Mouse (Mus musculus) forebrain, embryonic 16.5 days (tissue): ENCODE results near the gene Atoh1. TPM values are rescaled to one million over a fixed set of nuclear protein-coding genes. Genes with fewer than 3 reads are reported as not detected.
A peak's percentile ranks its signal among the peaks of the same experiment; 100 is the strongest.

ENCODE experiments used
- ATAC-seq: fragments of 200-750 bp; cut with Nextera tagmentation; 2 replicates; pipeline ENCODE4 v1.8.0; 2017; ENCODE audit warnings: mild to moderate bottlenecking, moderate library complexity
- H3K27ac ChIP-seq: fragments of 300-500 bp; sonication (generic); 2 replicates; pipeline ENCODE4 v1.5.1; 2014; ENCODE audit warnings: low read length, control low read depth
- H3K27me3 ChIP-seq: fragments of 300-500 bp; sonication (generic); replicated peaks from 2 replicates; pipeline ENCODE4 v1.6.1; 2014; ENCODE audit warnings: low read length; ENCODE audit not compliant: control insufficient read depth, insufficient read depth
- H3K36me3 ChIP-seq: fragments of 300-500 bp; sonication (generic); 2 replicates; pipeline ENCODE4 v1.6.1; 2014; ENCODE audit not compliant: control insufficient read depth, insufficient read depth
- H3K4me1 ChIP-seq: fragments of 300-500 bp; sonication (generic); replicated peaks from 2 replicates; pipeline ENCODE4 v1.6.1; 2014; ENCODE audit warnings: low read length; ENCODE audit not compliant: control insufficient read depth, insufficient read depth
- H3K4me2 ChIP-seq: fragments of 300-500 bp; sonication (generic); 2 replicates; pipeline ENCODE4 v1.6.1; 2014; ENCODE audit warnings: mild to moderate bottlenecking, low read length, control low read depth
- H3K4me3 ChIP-seq: fragments of 300-500 bp; sonication (generic); replicated peaks from 2 replicates; pipeline ENCODE4 v1.5.1; 2014; ENCODE audit warnings: mild to moderate bottlenecking, low read length, control low read depth
- H3K9ac ChIP-seq: fragments of 300-500 bp; sonication (generic); replicated peaks from 2 replicates; pipeline ENCODE4 v1.6.1; 2014; ENCODE audit warnings: low read depth, low read length, control low read depth
- H3K9me3 ChIP-seq: fragments of 300-500 bp; sonication (generic); 2 replicates; pipeline ENCODE4 v1.6.1; 2016; ENCODE audit warnings: low read length; ENCODE audit not compliant: control insufficient read depth
- WGBS: fragments of 180-500 bp; shearing (Covaris S2); extraction: QIAGEN DNeasy Blood & Tissue Kit; methylation state at CpG from one replicate; pipeline ENCODE4 v1.1.7; 2014; 5-methylcytosine and 5-hydroxymethylcytosine counted together
- polyA plus RNA-seq: library from polyadenylated mRNA; unstranded; fragments of >200 nt; fragmentation: Nextera tagmentation; extraction: Ambion mirVana; gene quantifications from 2 replicates; pipeline ENCODE4 v1.2.1, GENCODE M21; 2015

Atoh1 gene
- polyA plus RNA-seq, 1 experiment from 2014 or later: not detected

DNA sequence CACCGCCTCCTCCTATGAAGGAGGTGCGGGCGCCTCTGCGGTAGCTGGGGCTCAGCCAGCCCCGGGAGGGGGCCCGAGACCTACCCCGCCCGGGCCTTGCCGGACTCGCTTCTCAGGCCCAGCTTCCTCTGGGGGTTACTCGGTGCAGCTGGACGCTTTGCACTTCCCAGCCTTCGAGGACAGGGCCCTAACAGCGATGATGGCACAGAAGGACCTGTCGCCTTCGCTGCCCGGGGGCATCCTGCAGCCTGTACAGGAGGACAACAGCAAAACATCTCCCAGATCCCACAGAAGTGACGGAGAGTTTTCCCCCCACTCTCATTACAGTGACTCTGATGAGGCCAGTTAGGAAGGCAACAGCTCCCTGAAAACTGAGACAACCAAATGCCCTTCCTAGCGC, 1.1 kb downstream of the Atoh1 start:
- under 1% methylated on average over 19 of the region's 19 CpGs for WGBS
- H3K9ac ChIP-seq: no peak overlapping the region

DNA sequence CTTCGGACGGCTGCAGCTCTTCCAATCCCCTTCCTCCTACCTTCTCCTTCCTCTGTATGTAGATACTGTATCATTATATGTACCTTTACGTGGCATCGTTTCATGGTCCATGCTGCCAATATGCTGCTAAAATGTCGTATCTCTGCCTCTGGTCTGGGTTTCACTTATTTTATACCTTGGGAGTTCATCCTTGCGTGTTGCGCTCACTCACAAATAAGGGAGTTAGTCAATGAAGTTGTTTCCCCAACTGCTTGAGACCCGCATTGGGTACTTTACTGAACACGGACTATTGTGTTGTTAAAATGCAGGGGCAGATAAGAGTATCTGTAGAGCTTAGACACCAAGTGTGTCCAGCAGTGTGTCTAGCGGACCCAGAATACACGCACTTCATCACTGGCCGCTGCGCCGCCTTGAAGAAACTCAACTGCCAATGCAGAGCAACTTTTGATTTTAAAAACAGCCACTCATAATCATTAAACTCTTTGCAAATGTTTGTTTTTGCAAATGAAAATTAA, 1.6 kb downstream of the Atoh1 start:
- no peak for ATAC-seq
- Histone ChIP-seq H3K4me3 (no peak overlapping the region), H3K9ac (no peak overlapping the region), H3K27ac (no peak overlapping the region), H3K36me3 (no peaks in the 10 kb centered on the region), H3K27me3 (peaks cover 69% of the 10 kb centered on the region), H3K4me2 (no peak overlapping the region), H3K9me3 (no peaks in the 10 kb centered on the region), H3K4me1 (peaks cover 38% of the 10 kb centered on the region)
- WGBS: 2% methylated on average over 14 of the region's 14 CpGs

More for the DNA sequence above, 1.1 kb downstream of the Atoh1 start:
- Histone ChIP-seq H3K4me2 (peak overlapping the region; percentile 77), H3K36me3 (no peaks in the 10 kb centered on the region), H3K27me3 (peaks cover 63% of the 10 kb centered on the region), H3K4me1 (peaks cover 38% of the 10 kb centered on the region), H3K27ac (no peak overlapping the region), H3K4me3 (peak overlapping the region; percentile 45), H3K9me3 (no peaks in the 10 kb centered on the region)
- no peak for ATAC-seq

DNA sequence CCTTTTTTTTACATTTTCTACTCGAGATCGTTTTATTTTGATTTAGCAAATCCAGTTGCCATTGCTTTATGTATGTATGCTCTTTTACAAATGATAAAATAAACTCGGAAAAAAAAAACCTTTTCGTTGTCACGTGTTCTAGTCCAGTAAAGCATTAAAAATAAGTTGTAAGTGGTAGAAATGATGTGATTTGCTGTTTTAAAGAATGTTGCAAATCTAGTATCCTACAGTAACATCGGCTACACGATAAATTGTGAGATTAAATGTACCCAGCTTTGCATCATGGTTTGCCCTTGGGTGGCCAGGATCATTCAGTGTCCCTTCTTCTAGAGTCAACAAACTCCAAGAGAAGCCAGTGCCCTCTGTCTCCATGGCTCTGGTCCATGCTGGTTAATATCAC, 2.2 kb downstream of the Atoh1 start:
- H3K4me1 ChIP-seq: peaks cover 38% of the 10 kb centered on the region
- no peaks in the 10 kb centered on the region for H3K9me3 ChIP-seq
- peaks cover 73% of the 10 kb centered on the region for H3K27me3 ChIP-seq
- WGBS: 7% methylated on average over 7 of the region's 7 CpGs
- H3K4me2 ChIP-seq: no peak overlapping the region
- H3K4me3 ChIP-seq: no peak overlapping the region
- no peak for ATAC-seq
- no peak overlapping the region for H3K9ac ChIP-seq
- H3K27ac ChIP-seq: no peak overlapping the region
- H3K36me3 ChIP-seq: no peaks in the 10 kb centered on the region

GRCm38 (mm10) chr6:64731621-64732320, 2.8 kb downstream of the Atoh1 start:
- Histone ChIP-seq H3K36me3 (no peaks in the 10 kb centered on the region), H3K27ac (no peak overlapping the region), H3K27me3 (peaks cover 77% of the 10 kb centered on the region), H3K4me2 (no peak overlapping the region), H3K9ac (no peak overlapping the region), H3K4me3 (no peak overlapping the region), H3K9me3 (no peaks in the 10 kb centered on the region), H3K4me1 (peaks cover 38% of the 10 kb centered on the region)
- 4% methylated on average over 8 of the region's 8 CpGs for WGBS
- no peak for ATAC-seq

DNA sequence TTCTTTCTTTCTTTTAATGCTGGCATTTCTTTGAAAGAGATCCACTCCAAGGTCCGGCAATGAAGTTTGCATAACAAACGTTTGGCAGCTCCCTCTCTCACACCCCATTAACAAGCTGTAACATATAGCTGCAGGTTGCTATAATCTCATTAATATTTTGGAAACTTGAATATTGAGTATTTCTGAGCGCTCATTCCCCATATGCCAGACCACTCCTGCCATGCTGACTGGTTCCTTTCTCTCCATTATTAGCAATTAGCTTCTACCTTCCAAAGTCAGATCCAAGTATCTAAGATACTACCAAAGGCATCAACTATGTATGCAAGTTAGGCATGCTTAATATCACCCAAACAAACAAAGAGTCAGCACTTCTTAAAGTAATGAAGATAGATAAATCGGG, 4.4 kb downstream of the Atoh1 start:
- Histone ChIP-seq H3K27me3 (peaks cover 64% of the 10 kb centered on the region), H3K36me3 (no peaks in the 10 kb centered on the region), H3K9ac (no peak overlapping the region), H3K4me3 (no peak overlapping the region), H3K9me3 (no peaks in the 10 kb centered on the region), H3K4me1 (peaks cover 31% of the 10 kb centered on the region), H3K4me2 (no peak overlapping the region), H3K27ac (no peak overlapping the region)
- no peak for ATAC-seq
- 0% methylated on average over 4 of the region's 4 CpGs for WGBS

- Histone ChIP-seq H3K36me3 (no peaks in the 10 kb centered on the region), H3K27me3 (peaks cover 53% of the 10 kb centered on the region), H3K4me3 (peak overlapping the region; percentile 51), H3K27ac (no peak overlapping the region), H3K9me3 (no peaks in the 10 kb centered on the region), H3K4me2 (peak overlapping the region; percentile 83), H3K9ac (peak overlapping the region; percentile 52), H3K4me1 (peaks cover 18% of the 10 kb centered on the region)
- 1% methylated on average over 54 of the region's 54 CpGs for WGBS
- ATAC-seq: peak; percentile 82
These were observed 5.8 kb downstream of the Atoh1 start for GRCm38 (mm10) chr6:64734441-64735320.

- H3K27me3 ChIP-seq: peaks cover 42% of the 10 kb centered on the region
- no peak overlapping the region for H3K4me2 ChIP-seq
- H3K27ac ChIP-seq: no peak overlapping the region
- H3K9ac ChIP-seq: no peak overlapping the region
- H3K4me3 ChIP-seq: no peak overlapping the region
- H3K9me3 ChIP-seq: no peaks in the 10 kb centered on the region
- no peak for ATAC-seq
- no peaks in the 10 kb centered on the region for H3K36me3 ChIP-seq
- peaks cover 11% of the 10 kb centered on the region for H3K4me1 ChIP-seq
- WGBS: 73% methylated on average over 4 of the region's 4 CpGs
These were observed 7.4 kb downstream of the Atoh1 start for GRCm38 (mm10) chr6:64736317-64736716.

- Histone ChIP-seq H3K4me2 (no peak overlapping the region), H3K4me3 (no peak overlapping the region), H3K9ac (no peak overlapping the region), H3K27me3 (no peaks in the 10 kb centered on the region), H3K9me3 (no peaks in the 10 kb centered on the region), H3K27ac (no peak overlapping the region), H3K36me3 (no peaks in the 10 kb centered on the region), H3K4me1 (no peaks in the 10 kb centered on the region)
- no peak for ATAC-seq
- 84% methylated on average over 2 of the region's 2 CpGs for WGBS
These were observed 14.1 kb downstream of the Atoh1 start for GRCm38 (mm10) chr6:64742915-64743489.

- H3K4me1 ChIP-seq: no peaks in the 10 kb centered on the region
- no peak overlapping the region for H3K9ac ChIP-seq
- H3K36me3 ChIP-seq: no peaks in the 10 kb centered on the region
- no peak overlapping the region for H3K4me3 ChIP-seq
- no peaks in the 10 kb centered on the region for H3K9me3 ChIP-seq
- no peak overlapping the region for H3K27ac ChIP-seq
- no peak for ATAC-seq
- no peak overlapping the region for H3K4me2 ChIP-seq
- no peaks in the 10 kb centered on the region for H3K27me3 ChIP-seq
- WGBS: 83% methylated on average over 2 of the region's 2 CpGs
These were observed 25.6 kb downstream of the Atoh1 start for GRCm38 (mm10) chr6:64754515-64754914.
